In genomic region chr14:25486742-25487469, GRCm38 (mm10) we compare ENCODE assay signal across 8 mouse cellular contexts. TPM values are rescaled to one million over a fixed set of nuclear protein-coding genes. Genes with fewer than 3 reads are reported as not detected.
DNase-seq lines count a peak whose midpoint lies in the region; ATAC-seq and TF ChIP-seq lines count a peak whose summit lies in the region.

No protein-coding gene starts in this region.

- no peak for TF ChIP-seq CTCF in cerebellum, adult 2 months (IDR thresholded peaks at IDR 0.05; ENCODE audit: borderline replicate concordance, insufficient read depth, low read depth, low read length)
- TF ChIP-seq CTCF in lung, postnatal 0 days (IDR thresholded peaks at IDR 0.05): no peak

- no peaks in the 10 kb centered on the region for H3K27me3 ChIP-seq in cerebellum, adult 2 months (ENCODE audit: control insufficient read depth, insufficient read depth, low read length)
- no peaks in the 10 kb centered on the region for H3K27me3 ChIP-seq in lung, postnatal 0 days (replicated peaks; ENCODE audit: insufficient read depth, low read length)
- no peaks in the 10 kb centered on the region for H3K27me3 ChIP-seq in intestine, embryonic 15.5 days (replicated peaks)
- no peaks in the 10 kb centered on the region for H3K27me3 ChIP-seq in stomach, embryonic 15.5 days (replicated peaks)

- peak overlapping the region; percentile 92 for H3K27ac ChIP-seq in cerebellum, adult 2 months (ENCODE audit: insufficient read depth, low read length)
- peak overlapping the region; percentile 65 for H3K27ac ChIP-seq in lung, postnatal 0 days (ENCODE audit: low read length)
- 0 out of 2 replicates have a peak overlapping the region, but pooled peaks have one; percentile 33 for H3K27ac ChIP-seq in intestine, embryonic 15.5 days
- 0 out of 2 replicates have a peak overlapping the region, but pooled peaks have one; percentile 21 for H3K27ac ChIP-seq in stomach, embryonic 15.5 days

- no peak overlapping the region for H3K4me3 ChIP-seq in cerebellum, adult 2 months (replicated peaks; ENCODE audit: insufficient read depth, low read depth, low read length)
- H3K4me3 ChIP-seq in lung, postnatal 0 days (ENCODE audit: low read depth, low read length): no peak overlapping the region
- H3K4me3 ChIP-seq in intestine, embryonic 15.5 days (replicated peaks): no peak overlapping the region
- H3K4me3 ChIP-seq in stomach, embryonic 15.5 days (replicated peaks): no peak overlapping the region

- peaks cover 78% of the 10 kb centered on the region for H3K4me1 ChIP-seq in cerebellum, adult 2 months (ENCODE audit: control insufficient read depth, insufficient read depth, low read length)
- H3K4me1 ChIP-seq in lung, postnatal 0 days (ENCODE audit: insufficient read depth, low read depth, low read length): peaks cover 43% of the 10 kb centered on the region
- H3K4me1 ChIP-seq in intestine, embryonic 15.5 days (replicated peaks): peaks cover 76% of the 10 kb centered on the region
- peaks cover 67% of the 10 kb centered on the region for H3K4me1 ChIP-seq in stomach, embryonic 15.5 days

- 30% methylated on average over 9 of the region's 9 CpGs for WGBS in cerebellum, adult 2 months
- WGBS in lung, postnatal 0 days: 63% methylated on average over 9 of the region's 9 CpGs
- 68% methylated on average over 9 of the region's 9 CpGs for WGBS in intestine, embryonic 15.5 days
- 64% methylated on average over 9 of the region's 9 CpGs for WGBS in stomach, embryonic 15.5 days

- H3K9ac ChIP-seq in lung, postnatal 0 days (replicated peaks; ENCODE audit: low read depth): no peak overlapping the region
- no peak overlapping the region for H3K9ac ChIP-seq in intestine, embryonic 15.5 days
- no peak overlapping the region for H3K9ac ChIP-seq in stomach, embryonic 15.5 days

- intact Hi-C loops in left cerebral cortex, postnatal 10 days (cut with DNase I): no loop called here

- H3K9me3 ChIP-seq in lung, postnatal 0 days (ENCODE audit: low read length): no peaks in the 10 kb centered on the region
- no peaks in the 10 kb centered on the region for H3K9me3 ChIP-seq in intestine, embryonic 15.5 days
- no peaks in the 10 kb centered on the region for H3K9me3 ChIP-seq in stomach, embryonic 15.5 days

- no peak for ATAC-seq in lung, postnatal 0 days
- no peak for ATAC-seq in intestine, embryonic 15.5 days
- ATAC-seq in stomach, embryonic 15.5 days (ENCODE audit: insufficient read depth, low FRiP score, low read depth): no peak

- no peak for TF ChIP-seq POLR2A in cerebellum, adult 2 months (IDR thresholded peaks at IDR 0.05; ENCODE audit: borderline replicate concordance, insufficient read depth, low read length)

- TF ChIP-seq EP300 in lung, postnatal 0 days (IDR thresholded peaks at IDR 0.05): no peak

- DNase-seq in cerebellum, adult 2 months: peak; percentile 33 to 55
- DNase-seq in cerebellum, adult 9-11 months: no peak
- no peak for DNase-seq in lung, postnatal 0 days (ENCODE audit: low spot score)
- DNase-seq in lung, postnatal 14 days: no peak
- no peak for DNase-seq in thymus, postnatal 10 days (ENCODE audit: low spot score in 2 of 2)
- DNase-seq in left cerebral cortex, postnatal 10 days (ENCODE audit: extremely low spot score in 1 of 2, low spot score in 2 of 2): no peak

- no peaks in the 10 kb centered on the region for H3K36me3 ChIP-seq in lung, postnatal 0 days (ENCODE audit: insufficient read depth, low read length)
- H3K36me3 ChIP-seq in intestine, embryonic 15.5 days: no peaks in the 10 kb centered on the region
- H3K36me3 ChIP-seq in stomach, embryonic 15.5 days: no peaks in the 10 kb centered on the region

- H3K4me2 ChIP-seq in lung, postnatal 0 days (replicated peaks; ENCODE audit: low read depth, low read length): no peak overlapping the region
- H3K4me2 ChIP-seq in intestine, embryonic 15.5 days (replicated peaks): no peak overlapping the region
- no peak overlapping the region for H3K4me2 ChIP-seq in stomach, embryonic 15.5 days

RNA-seq across cellular contexts. Expression of gene Zmiz1, which starts 27.9 kb away (rescaled TPM):
- 63.7 and 72.5 TPM in 2 replicates for polyA plus RNA-seq in cerebellum, adult 2 months (2012; rRNA removed)
- polyA plus RNA-seq in lung, postnatal 0 days (2015; fragmentation: Nextera tagmentation; extraction: Ambion mirVana): 18.0 and 20.2 TPM in 2 replicates
- 26.3 and 28.0 TPM in 2 replicates for polyA plus RNA-seq in intestine, embryonic 15.5 days (2015; fragmentation: Nextera tagmentation; extraction: Ambion mirVana)
- 29.0 and 31.3 TPM in 2 replicates for polyA plus RNA-seq in stomach, embryonic 15.5 days (2015; fragmentation: Nextera tagmentation; extraction: Ambion mirVana)
- total RNA-seq in left cerebral cortex, postnatal 10 days (2021): 100 to 1,000 TPM; 105 to 106 TPM

Comparison
In these comparisons a context has a peak if more than half of its experiments do, and no peak if none do; other contexts are left out.
1. DNase-seq: peak in cerebellum, adult 2 months (2 of 2); none in cerebellum, adult 9-11 months (single experiment), lung, postnatal 0 days (single experiment), lung, postnatal 14 days (single experiment), thymus, postnatal 10 days (0 of 2) and left cerebral cortex, postnatal 10 days (0 of 2).
2. H3K27ac ChIP-seq: peak in every context shown above with its lines; median percentile 92 in cerebellum, adult 2 months; 65 in lung, postnatal 0 days; 33 in intestine, embryonic 15.5 days; 21 in stomach, embryonic 15.5 days.